Mouse (Mus musculus): ENCODE results near the gene Kmo.
A peak's percentile ranks its signal among the peaks of the same experiment; 100 is the strongest.

Kmo gene

DNA sequence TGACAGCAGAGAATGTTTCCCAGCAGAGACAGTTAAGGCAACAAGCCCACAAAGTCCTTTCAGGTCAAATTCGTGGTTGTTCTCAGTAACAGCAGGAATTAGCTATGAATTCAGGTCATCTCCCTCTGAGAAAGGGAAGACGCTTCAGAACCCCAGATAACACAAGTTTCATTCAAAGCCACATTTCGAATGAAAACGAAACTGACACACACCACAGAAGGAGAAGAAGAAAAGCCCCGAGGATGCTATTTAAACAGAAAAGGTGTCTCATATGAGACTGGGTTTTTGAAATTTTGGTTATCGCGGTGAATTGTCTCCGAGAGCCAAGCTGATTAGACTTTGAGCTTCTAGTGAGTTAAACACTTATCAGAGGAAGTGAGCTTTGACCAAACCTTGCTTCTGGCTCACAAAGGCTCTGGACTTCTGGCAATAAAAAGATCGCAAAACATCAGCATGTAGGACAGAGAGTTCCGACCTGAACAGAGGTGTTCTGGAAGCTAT, 11.6 kb downstream of the Kmo start:
- no peak for DNase-seq (ENCODE audit: low spot score in 2 of 2)

- DNase-seq (ENCODE audit: low spot score in 2 of 2): no peak
These were observed 12.3 kb downstream of the Kmo start for GRCm38 (mm10) chr1:175632470-175632869.

GRCm38 (mm10) chr1:175637677-175638076, 17.5 kb downstream of the Kmo start:
- DNase-seq (ENCODE audit: low spot score in 2 of 2): no peak

DNA sequence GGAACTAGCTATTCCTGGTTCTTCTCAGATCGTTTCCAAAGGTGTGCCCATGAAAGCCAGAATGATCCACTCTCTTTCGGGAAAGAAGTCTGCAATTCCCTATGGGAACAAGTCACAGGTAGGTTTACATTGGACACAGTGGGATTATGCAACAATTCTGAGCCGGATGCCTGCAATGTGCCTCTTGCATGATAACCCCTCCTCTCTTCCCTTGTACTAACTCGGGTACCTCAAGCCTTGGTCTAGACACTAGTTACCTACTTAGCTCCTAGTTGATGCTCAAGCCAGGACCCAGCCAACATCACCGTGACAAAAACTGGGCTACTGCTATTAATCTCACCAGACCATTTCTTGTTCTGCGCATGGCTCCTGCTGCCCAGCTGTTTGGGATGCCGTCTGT, 18.9 kb downstream of the Kmo start:
- no peak for DNase-seq (ENCODE audit: low spot score in 2 of 2)

- no peak for DNase-seq (ENCODE audit: low spot score in 2 of 2)
These were observed 20.4 kb downstream of the Kmo start for GRCm38 (mm10) chr1:175640435-175641150.

DNA sequence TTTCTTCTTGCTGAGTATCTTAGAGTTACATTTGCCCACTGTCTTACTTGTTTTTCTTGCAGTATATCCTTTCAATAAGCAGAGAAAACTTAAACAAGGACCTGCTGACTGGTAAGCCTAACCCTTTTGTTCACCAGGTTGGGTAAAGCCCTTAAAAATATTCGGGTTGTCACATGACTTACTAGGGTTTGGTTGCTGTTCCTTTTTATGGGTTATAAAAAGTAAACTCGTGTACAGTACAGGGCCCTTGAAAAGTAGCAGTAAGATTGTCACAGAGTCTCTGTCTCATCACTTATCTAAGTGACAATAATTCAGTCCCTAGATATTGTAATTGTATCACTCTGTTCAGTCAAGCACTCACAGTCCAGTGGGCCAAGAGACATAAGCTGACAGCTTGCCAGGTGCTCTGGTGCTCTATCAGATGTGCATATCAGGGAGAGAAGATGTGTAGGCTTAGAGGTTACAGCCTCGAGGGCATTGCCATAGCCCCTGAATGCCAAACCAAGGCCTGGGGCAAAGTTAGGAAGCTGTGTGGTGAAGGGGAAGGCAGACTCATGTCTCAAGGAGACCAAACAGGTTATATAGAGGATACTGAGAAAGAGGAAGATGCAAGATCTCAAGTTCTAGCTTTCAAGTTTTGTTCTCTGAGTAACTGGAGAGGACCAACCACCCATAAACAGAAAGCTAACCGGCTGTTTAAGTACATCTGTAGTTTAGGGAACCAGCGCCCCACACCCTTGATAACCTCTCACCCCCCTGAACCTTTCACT, 23.5 kb downstream of the Kmo start:
- no peak for DNase-seq (ENCODE audit: low spot score in 2 of 2)

DNA sequence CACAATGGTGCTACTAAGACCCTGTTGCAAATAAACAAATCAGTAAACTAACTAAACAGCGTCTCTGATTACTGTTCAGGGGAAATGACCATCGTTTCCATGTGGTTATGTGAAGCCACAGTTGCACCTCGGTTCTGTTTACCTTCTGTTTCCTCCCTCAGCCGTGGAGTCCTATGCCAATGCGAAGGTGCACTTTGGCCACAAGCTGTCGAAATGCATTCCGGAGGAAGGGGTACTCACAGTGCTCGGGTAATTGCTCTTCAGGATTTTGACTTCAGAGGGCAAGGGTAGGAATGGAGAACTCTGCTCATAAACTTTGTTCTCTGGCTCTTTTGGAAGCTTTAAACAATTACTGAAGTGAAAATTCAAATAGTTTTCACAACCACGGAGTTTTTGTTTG, 26.8 kb downstream of the Kmo start:
- DNase-seq (ENCODE audit: low spot score in 2 of 2): no peak

DNA sequence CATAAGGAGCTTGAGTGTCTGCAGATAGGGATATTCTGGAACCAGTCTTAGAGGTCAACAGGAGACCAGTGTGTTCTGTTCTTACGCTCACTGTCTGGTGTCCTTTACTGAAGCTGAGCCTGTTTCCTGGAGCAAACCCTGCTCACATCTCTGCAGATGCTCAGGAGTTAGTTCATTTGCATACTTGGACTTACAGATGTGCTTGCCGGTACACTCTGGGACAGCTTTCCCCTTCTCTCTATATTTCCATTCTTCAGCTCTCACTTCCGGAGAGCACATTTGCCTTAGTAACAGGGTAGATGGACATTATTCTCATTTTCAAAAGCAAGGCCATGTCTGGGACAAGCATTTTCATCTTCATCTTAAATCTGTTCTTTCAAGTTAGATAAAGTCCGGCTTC, 28.4 kb downstream of the Kmo start:
- no peak for DNase-seq (ENCODE audit: low spot score in 2 of 2)

GRCm38 (mm10) chr1:175659900-175660299, 39.7 kb downstream of the Kmo start:
- no peak for DNase-seq (ENCODE audit: low spot score in 2 of 2)

DNA sequence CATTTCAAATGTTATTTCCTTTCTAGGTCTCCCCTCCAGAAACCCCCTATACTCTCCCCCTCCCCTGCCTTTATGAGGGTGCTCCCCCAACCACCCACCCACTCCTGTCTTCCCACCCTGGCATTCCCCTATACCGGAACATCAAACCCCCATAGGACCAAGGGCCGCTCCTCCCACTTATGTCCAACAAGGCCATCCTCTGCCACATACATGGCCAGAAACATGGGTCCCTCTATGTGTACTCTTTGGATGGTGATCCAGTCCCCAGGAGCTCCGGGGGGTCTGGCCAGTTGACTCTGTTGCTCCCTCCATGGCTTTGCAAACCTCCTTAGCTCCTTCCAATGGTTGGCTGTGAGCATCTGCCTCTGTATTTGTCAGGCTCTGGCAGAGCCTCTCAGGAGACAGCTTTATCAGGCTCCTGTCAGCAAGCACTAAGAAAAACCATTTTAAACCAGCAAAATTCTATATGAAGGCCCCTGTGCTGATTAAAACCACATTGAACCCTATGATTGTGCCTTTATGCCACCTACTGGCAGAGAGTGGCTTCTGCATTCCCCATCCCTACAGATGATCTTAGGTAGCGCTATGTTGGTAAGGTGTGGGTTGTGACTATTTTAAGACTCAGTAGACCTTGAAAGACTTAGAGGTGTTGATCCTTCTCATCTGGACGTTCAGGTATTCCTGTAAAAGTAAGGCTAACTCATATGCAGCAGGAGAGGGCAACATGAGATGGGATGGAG, 48.7 kb downstream of the Kmo start:
- DNase-seq (ENCODE audit: low spot score in 2 of 2): no peak

DNA sequence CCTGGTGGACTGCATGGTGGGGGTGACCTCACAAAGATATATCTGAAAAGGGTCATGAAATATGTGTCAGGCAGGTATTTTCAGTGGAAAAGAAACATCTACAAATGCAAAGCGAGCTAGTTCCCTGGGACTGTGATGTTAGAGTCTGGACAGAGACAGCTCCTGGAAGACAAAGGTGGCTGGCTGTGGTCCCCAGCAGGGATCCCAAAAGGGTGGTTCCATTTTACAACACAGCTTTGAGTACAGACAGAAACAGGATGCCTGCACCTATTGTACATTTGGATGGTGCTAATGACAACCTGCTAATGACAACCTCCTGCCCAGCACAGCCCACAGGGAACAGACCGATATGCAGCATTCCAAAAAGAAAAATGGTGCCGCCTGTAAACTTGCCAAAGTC, 49.3 kb downstream of the Kmo start:
- no peak for DNase-seq (ENCODE audit: low spot score in 2 of 2)

GRCm38 (mm10) chr1:175670042-175670441, 49.9 kb downstream of the Kmo start:
- DNase-seq (ENCODE audit: low spot score in 2 of 2): no peak

DNA sequence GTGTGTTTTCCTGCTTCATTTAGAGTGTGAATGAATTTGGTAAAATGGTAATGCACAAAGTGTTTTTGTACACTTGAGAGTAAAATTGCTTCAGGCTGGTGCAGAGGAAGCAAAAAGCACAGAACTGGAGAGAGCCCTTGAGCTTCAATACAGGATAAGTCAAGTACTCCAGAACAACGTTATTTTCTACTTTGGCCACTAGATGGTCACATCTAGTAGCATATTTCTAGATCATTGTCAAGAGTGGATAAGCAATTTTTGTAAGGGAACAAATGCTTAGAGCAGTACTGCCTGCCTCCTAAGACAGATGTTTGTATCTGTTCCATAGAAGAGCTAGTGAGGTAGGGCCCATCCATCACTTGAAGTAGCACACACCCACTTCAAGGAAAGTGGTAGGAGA, 51.4 kb downstream of the Kmo start:
- no peak for DNase-seq (ENCODE audit: low spot score in 2 of 2)

GRCm38 (mm10) chr1:175673563-175674325, 53.6 kb downstream of the Kmo start:
- no peak for DNase-seq (ENCODE audit: low spot score in 2 of 2)

- no peak for DNase-seq (ENCODE audit: low spot score in 2 of 2)
These were observed 54.9 kb downstream of the Kmo start for GRCm38 (mm10) chr1:175675116-175675515.

GRCm38 (mm10) chr1:175677459-175677858, 57.3 kb downstream of the Kmo start:
- no peak for DNase-seq (ENCODE audit: low spot score in 2 of 2)

DNA sequence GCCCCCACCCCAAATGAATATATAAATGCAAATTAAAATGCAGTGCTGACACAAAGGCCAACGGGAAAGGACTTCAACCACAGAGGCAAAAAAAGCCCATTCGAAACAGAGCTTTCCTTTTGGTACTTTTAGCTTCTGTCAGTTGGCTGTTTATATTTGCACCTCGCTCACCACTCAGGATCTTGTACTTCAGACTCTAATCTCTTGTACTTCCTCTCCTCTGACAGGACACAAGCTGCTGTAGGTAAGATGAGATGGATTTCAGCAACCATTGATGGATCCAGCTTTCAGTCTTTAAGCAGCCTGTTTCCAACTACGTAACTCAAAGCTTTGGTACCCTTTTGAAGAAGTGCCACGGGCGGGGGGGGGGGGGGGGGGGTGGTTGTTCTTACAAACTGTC, 60.8 kb downstream of the Kmo start:
- no peak for DNase-seq (ENCODE audit: low spot score in 2 of 2)

- no peak for DNase-seq (ENCODE audit: low spot score in 2 of 2)
These were observed 71.6 kb downstream of the Kmo start for GRCm38 (mm10) chr1:175691686-175692245.

- peak; percentile 97 to 99 for DNase-seq (ENCODE audit: low spot score in 2 of 2)
These were observed 72.2 kb downstream of the Kmo start, which contains the start of the genes Opn3 and Chml for GRCm38 (mm10) chr1:175692246-175692996. Gene Opn3, minus strand, starts transcription at chr1:175692776. Gene Chml, minus strand, starts transcription at chr1:175692901.

DNA sequence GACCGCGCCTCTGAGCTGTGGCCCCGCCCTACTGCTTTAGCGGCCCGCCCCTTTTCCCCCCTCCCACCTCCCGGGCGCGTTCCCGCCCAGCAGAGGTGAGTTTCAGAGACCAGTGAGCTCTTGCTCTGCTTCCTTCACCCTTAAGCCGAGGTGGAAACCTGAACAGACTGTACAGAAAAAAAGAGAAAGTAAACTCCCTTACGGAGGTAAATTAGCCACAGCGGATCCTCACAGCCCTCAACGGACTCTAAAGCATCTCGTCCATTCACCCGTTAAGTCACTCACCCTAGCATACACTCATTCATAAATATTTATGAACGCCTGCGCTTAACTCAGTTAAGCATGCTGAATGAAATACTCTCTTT, 72.8 kb downstream of the Kmo start:
- DNase-seq (ENCODE audit: low spot score in 2 of 2): no peak

Data from urinary bladder, postnatal 36 days (tissue).